Mouse (Mus musculus) olfactory bulb, adult 2 months (tissue): ENCODE measurements around the gene Ntn1.

Source experiments
- CTCF ChIP-seq: fragments of 200-500 bp; IDR thresholded peaks from 2 replicates; pipeline ENCODE4 v1.5.1; 2012; ENCODE audit warnings: low read depth, mild to moderate bottlenecking, low read length, moderate library complexity; ENCODE audit not compliant: insufficient read depth
- POLR2A ChIP-seq: fragments of 200-500 bp; IDR thresholded peaks from 2 replicates; pipeline ENCODE4 v1.6.1; 2012; ENCODE audit warnings: mild to moderate bottlenecking, low read depth, low read length, moderate library complexity; ENCODE audit not compliant: insufficient read depth

DNA sequence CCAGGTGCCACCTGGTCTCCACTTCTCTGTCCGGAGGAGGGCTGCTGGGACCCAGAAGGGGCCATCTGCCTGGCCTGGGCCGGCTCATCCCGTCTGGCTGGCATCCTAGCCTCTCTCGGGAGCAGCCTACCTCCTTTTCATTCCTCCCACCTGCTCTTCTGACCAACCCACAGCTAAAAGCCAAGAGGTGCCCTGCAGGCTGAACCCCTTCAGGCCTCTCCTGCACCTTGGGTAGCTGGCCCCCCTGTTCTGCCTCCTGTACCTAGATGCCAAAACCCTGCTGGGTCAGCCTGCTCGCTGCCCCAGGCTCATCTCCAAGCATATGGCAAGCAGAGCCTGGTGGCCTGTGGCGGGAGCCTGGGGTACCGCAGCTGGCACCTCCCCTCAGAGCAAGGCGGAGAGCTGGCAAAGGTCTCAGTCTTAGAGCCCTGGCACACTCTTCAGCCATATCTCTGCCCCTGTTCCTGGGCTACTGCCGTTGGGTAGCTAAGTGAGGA, 167.1 kb downstream of the Ntn1 start:
- TF ChIP-seq CTCF, result no peak
- TF ChIP-seq POLR2A, result no peak
